Mouse (Mus musculus) ZHBTc4 (cell line): Measurements from ENCODE around the gene Prkaa1.
A peak's percentile ranks its signal among the peaks of the same experiment; 100 is the strongest.
"Not testable (repeated sequence)": the region's sequence is repeated elsewhere in the genome, so short reads cannot be mapped to it uniquely, and the experiment has no call there.

Experiments
- DNase-seq: peaks from one replicate; pipeline ENCODE4 v3.0.0-alpha.2; 2011; ENCODE audit warnings: low read depth, low spot score

Prkaa1 gene

GRCm38 (mm10) chr15:5129111-5129805 is 14.4 kb upstream of the Prkaa1 start:
- DNase-seq = no peak

GRCm38 (mm10) chr15:5130887-5131668 is 12.6 kb upstream of the Prkaa1 start:
- DNase-seq = not testable (repeated sequence)

- DNase-seq = no peak
Observed at GRCm38 (mm10) chr15:5133301-5133700, 10.4 kb upstream of the Prkaa1 start.

- no peak for DNase-seq
Observed at GRCm38 (mm10) chr15:5134179-5134578, 9.5 kb upstream of the Prkaa1 start.

- DNase-seq = peak; percentile 83
Observed at GRCm38 (mm10) chr15:5134945-5135483, 8.6 kb upstream of the Prkaa1 start.

GRCm38 (mm10) chr15:5138021-5138856 is 5.4 kb upstream of the Prkaa1 start:
- DNase-seq = no peak

GRCm38 (mm10) chr15:5139366-5139765 is 4.3 kb upstream of the Prkaa1 start:
- no peak for DNase-seq

GRCm38 (mm10) chr15:5139863-5140262 is 3.8 kb upstream of the Prkaa1 start:
- DNase-seq = no peak

GRCm38 (mm10) chr15:5140357-5140756 is 3.3 kb upstream of the Prkaa1 start:
- no peak for DNase-seq

GRCm38 (mm10) chr15:5142047-5142446 is 1.6 kb upstream of the Prkaa1 start:
- no peak for DNase-seq

- DNase-seq = no peak
Observed at GRCm38 (mm10) chr15:5142714-5143113, 947 bp upstream of the Prkaa1 start.

- peak; percentile 74 for DNase-seq
Observed at GRCm38 (mm10) chr15:5144021-5144778, 539 bp downstream of the Prkaa1 start.

- DNase-seq = no peak
Observed at GRCm38 (mm10) chr15:5145196-5145945, 1.7 kb downstream of the Prkaa1 start.

- no peak for DNase-seq
Observed at GRCm38 (mm10) chr15:5149187-5149586, 5.5 kb downstream of the Prkaa1 start.

GRCm38 (mm10) chr15:5152171-5152570 is 8.5 kb downstream of the Prkaa1 start:
- DNase-seq = peak; percentile 51

GRCm38 (mm10) chr15:5154621-5155020 is 11.0 kb downstream of the Prkaa1 start:
- no peak for DNase-seq

GRCm38 (mm10) chr15:5155093-5155492 is 11.4 kb downstream of the Prkaa1 start:
- no peak for DNase-seq

GRCm38 (mm10) chr15:5156355-5156754 is 12.7 kb downstream of the Prkaa1 start:
- no peak for DNase-seq

- DNase-seq = no peak
Observed at GRCm38 (mm10) chr15:5157386-5157785, 13.7 kb downstream of the Prkaa1 start.

- no peak for DNase-seq
Observed at GRCm38 (mm10) chr15:5158827-5159226, 15.2 kb downstream of the Prkaa1 start.
